ENCODE assay signal across 12 mouse cellular contexts in the genomic region with DNA sequence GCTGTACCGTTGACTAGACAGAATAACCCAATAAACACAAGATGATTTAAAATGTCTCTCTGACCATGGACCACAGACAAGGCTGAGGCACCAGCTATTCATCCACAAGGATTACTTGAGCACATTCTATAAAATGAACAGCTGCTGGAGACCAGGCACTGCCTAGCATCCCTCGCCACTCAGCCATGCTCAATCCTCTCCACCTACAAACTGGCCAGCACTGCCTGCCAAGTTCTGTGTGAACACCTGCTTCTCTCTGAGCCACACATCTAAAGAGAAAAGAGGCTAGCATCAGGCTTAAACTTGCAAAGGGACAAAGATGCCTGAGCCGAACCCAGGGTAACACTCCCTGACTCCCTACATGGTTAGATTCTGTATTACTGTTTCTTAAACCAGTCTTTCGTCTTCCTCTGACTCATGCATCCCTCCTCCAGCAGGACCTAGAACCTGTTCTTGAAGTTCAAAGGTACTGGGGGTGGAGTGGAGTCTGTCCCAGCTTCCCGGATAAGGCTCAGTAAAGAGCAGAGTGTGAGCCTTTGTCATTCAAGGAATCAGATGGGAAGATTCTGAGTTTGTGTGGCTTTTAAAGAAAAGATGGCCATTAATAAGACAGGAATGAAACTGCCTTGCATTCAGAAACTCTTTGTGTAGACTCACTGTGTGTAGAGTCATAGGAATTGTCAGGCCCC. TPM values are rescaled to one million over a fixed set of nuclear protein-coding genes. Genes with fewer than 3 reads are reported as not detected.
DNase-seq lines count a peak whose midpoint lies in the region.
"Had no signal": no experiment of that assay in that cellular context is flagged by ENCODE, and none has a peak within 500 bp of the region (broad histone marks: within the 10 kb centered on the region; RNA-seq: fewer than 3 reads in every experiment).

No protein-coding gene starts in this region.

- peak; percentile 51 to 58 for DNase-seq in cerebellum, postnatal 14 days
- no peak for DNase-seq in cerebellum, adult 9-11 months
- peak; percentile 40 for DNase-seq in layer of hippocampus, adult 9-11 months
- no peak for DNase-seq in layer of hippocampus, postnatal 36 days
- peak; percentile 60 for DNase-seq in right cerebral cortex, postnatal 25 days
- DNase-seq in right cerebral cortex, postnatal 4 days = no peak
- peak; percentile 65 for DNase-seq in telencephalon, adult 2 months (ENCODE audit: low read depth, low spot score)
- DNase-seq in kidney, adult 11 months = no peak
- DNase-seq: adrenal gland, adult 8-10 months; heart, postnatal 4 days; kidney, adult 18-20 months; kidney, postnatal 25 days had no signal

RNA-seq across cellular contexts. Expression of gene Ptgfrn, which starts 14.2 kb away (rescaled TPM):
- 10 to 100 TPM in 1 of 2 experiments, 1 to 10 TPM in 1; 9.4 to 12.1 TPM for total RNA-seq in layer of hippocampus, postnatal 36 days (2021)

Comparison
In these comparisons a context has a peak if more than half of its experiments do, and no peak if none do; other contexts are left out.
1. DNase-seq: peak in cerebellum, postnatal 14 days (2 of 2), layer of hippocampus, adult 9-11 months (single experiment), right cerebral cortex, postnatal 25 days (single experiment) and telencephalon, adult 2 months (single experiment); none in cerebellum, adult 9-11 months (single experiment), layer of hippocampus, postnatal 36 days (0 of 2), right cerebral cortex, postnatal 4 days (single experiment) and kidney, adult 11 months (single experiment).